Mouse (Mus musculus) C2C12 (cell line): ENCODE data around the gene Znrf3.

Source experiments
- CTCF ChIP-seq: IDR thresholded peaks from one replicate; pipeline ENCODE4 v1.5.1; 2011; ENCODE audit not compliant: control insufficient read depth, insufficient read depth, insufficient read length
- FOSL1 ChIP-seq: IDR thresholded peaks from one replicate; pipeline ENCODE4 v1.8.0; 2011; ENCODE audit warnings: mild to moderate bottlenecking, low read length; ENCODE audit not compliant: poor library complexity, insufficient read depth, severe bottlenecking
- MAX ChIP-seq: IDR thresholded peaks from one replicate; pipeline ENCODE4 v1.6.1; 2011; ENCODE audit warnings: mild to moderate bottlenecking, control low read depth
- MYOD1 ChIP-seq: IDR thresholded peaks from one replicate; pipeline ENCODE4 v1.6.1; 2011; ENCODE audit warnings: low read depth; ENCODE audit not compliant: control insufficient read depth, insufficient read length
- MYOG ChIP-seq: IDR thresholded peaks from one replicate; pipeline ENCODE4 v1.6.1; 2011; ENCODE audit not compliant: control insufficient read depth, insufficient read length; ENCODE audit errors: extremely low read depth
- USF1 ChIP-seq: IDR thresholded peaks from one replicate; pipeline ENCODE4 v1.6.1; 2011; ENCODE audit warnings: low read depth, mild to moderate bottlenecking, control low read depth, moderate library complexity

GRCm38 (mm10) chr11:5339732-5340131 is 104.9 kb downstream of the Znrf3 start:
- TF ChIP-seq USF1 (no peak), CTCF (no peak), MYOG (no peak), MYOD1 (no peak), FOSL1 (no peak), MAX (no peak)
